ENCODE assay signal across 8 mouse cellular contexts in genomic region chr4:128450974-128451373, GRCm38 (mm10).
A peak's percentile ranks its signal among the peaks of the same experiment; 100 is the strongest.
DNase-seq lines count a peak whose midpoint lies in the region; ATAC-seq lines count a peak whose summit lies in the region.

No protein-coding gene starts in this region.

- peak; percentile 15 to 46 for DNase-seq in adrenal gland, adult (ENCODE audit: inconsistent age in 2 of 2, low spot score in 1 of 2)
- no peak for DNase-seq in adrenal gland, adult 18-20 months (ENCODE audit: low spot score in 2 of 2)
- peak; percentile 40 for DNase-seq in liver, embryonic 11.5 days (ENCODE audit: low spot score)
- DNase-seq in hindbrain, embryonic 14.5 days (ENCODE audit: low spot score): peak; percentile 82
- peak; percentile 90 for DNase-seq in lung, postnatal 10 days
- DNase-seq in c-Kit-positive CD71-positive TER-119-positive erythroid progenitor cells, embryonic 14.5 days (ENCODE audit: low spot score): no peak

- H3K4me1 ChIP-seq in liver, embryonic 11.5 days (replicated peaks; ENCODE audit: control insufficient read depth, insufficient read depth, low read length): 0 out of 2 replicates have a peak, but pooled peaks cover 5% of the 10 kb centered on the region
- H3K4me1 ChIP-seq in liver, embryonic 12.5 days: 0 out of 2 replicates have a peak, but pooled peaks cover 7% of the 10 kb centered on the region
- peaks cover 25% of the 10 kb centered on the region for H3K4me1 ChIP-seq in hindbrain, embryonic 14.5 days (replicated peaks; ENCODE audit: control insufficient read depth, insufficient read depth, low read length)
- peaks cover 10% of the 10 kb centered on the region for H3K4me1 ChIP-seq in stomach, embryonic 16.5 days (ENCODE audit: control insufficient read depth, insufficient read depth, low read length)

- 37% methylated on average over 8 of the region's 8 CpGs for WGBS in liver, embryonic 11.5 days
- WGBS in liver, embryonic 12.5 days (ENCODE audit: insufficient replicate concordance): 48% methylated on average over 8 of the region's 8 CpGs
- WGBS in hindbrain, embryonic 14.5 days: 17% methylated on average over 8 of the region's 8 CpGs
- WGBS in stomach, embryonic 16.5 days: 11% methylated on average over 8 of the region's 8 CpGs

- no peaks in the 10 kb centered on the region for H3K27me3 ChIP-seq in liver, embryonic 11.5 days (replicated peaks; ENCODE audit: control insufficient read depth, insufficient read depth, low read length)
- H3K27me3 ChIP-seq in liver, embryonic 12.5 days (replicated peaks): no peaks in the 10 kb centered on the region
- no peaks in the 10 kb centered on the region for H3K27me3 ChIP-seq in hindbrain, embryonic 14.5 days (ENCODE audit: control insufficient read depth, insufficient read depth, low read length)
- no peaks in the 10 kb centered on the region; the same call in 1 of the 2 replicates for H3K27me3 ChIP-seq in stomach, embryonic 16.5 days (ENCODE audit: control insufficient read depth, insufficient read depth, low read length)

- no peak overlapping the region for H3K27ac ChIP-seq in liver, embryonic 11.5 days (ENCODE audit: low read depth, low read length)
- no peak overlapping the region for H3K27ac ChIP-seq in liver, embryonic 12.5 days
- peak overlapping the region; percentile 83 for H3K27ac ChIP-seq in hindbrain, embryonic 14.5 days
- no peak overlapping the region for H3K27ac ChIP-seq in stomach, embryonic 16.5 days (ENCODE audit: low read length)

- no peak overlapping the region for H3K4me2 ChIP-seq in liver, embryonic 11.5 days
- no peak overlapping the region for H3K4me2 ChIP-seq in liver, embryonic 12.5 days
- no peak overlapping the region for H3K4me2 ChIP-seq in hindbrain, embryonic 14.5 days (replicated peaks)
- H3K4me2 ChIP-seq in stomach, embryonic 16.5 days (ENCODE audit: low read depth, low read length): no peak overlapping the region

- H3K36me3 ChIP-seq in liver, embryonic 11.5 days (ENCODE audit: control insufficient read depth, insufficient read depth, low read length): no peaks in the 10 kb centered on the region
- no peaks in the 10 kb centered on the region for H3K36me3 ChIP-seq in liver, embryonic 12.5 days
- no peaks in the 10 kb centered on the region for H3K36me3 ChIP-seq in hindbrain, embryonic 14.5 days (replicated peaks; ENCODE audit: control insufficient read depth, insufficient read depth)
- no peaks in the 10 kb centered on the region for H3K36me3 ChIP-seq in stomach, embryonic 16.5 days (ENCODE audit: control insufficient read depth, insufficient read depth, low read length)

- H3K9me3 ChIP-seq in liver, embryonic 11.5 days (ENCODE audit: control insufficient read depth, low read length): no peaks in the 10 kb centered on the region
- H3K9me3 ChIP-seq in liver, embryonic 12.5 days (replicated peaks): no peaks in the 10 kb centered on the region
- H3K9me3 ChIP-seq in hindbrain, embryonic 14.5 days (ENCODE audit: control insufficient read depth, low read length): no peaks in the 10 kb centered on the region
- H3K9me3 ChIP-seq in stomach, embryonic 16.5 days (replicated peaks; ENCODE audit: control insufficient read depth, low read length): no peaks in the 10 kb centered on the region

- no peak overlapping the region for H3K4me3 ChIP-seq in liver, embryonic 11.5 days (ENCODE audit: low read depth, low read length)
- H3K4me3 ChIP-seq in liver, embryonic 12.5 days: no peak overlapping the region
- H3K4me3 ChIP-seq in hindbrain, embryonic 14.5 days (replicated peaks; ENCODE audit: low read length): no peak overlapping the region
- H3K4me3 ChIP-seq in stomach, embryonic 16.5 days (replicated peaks; ENCODE audit: low read length): no peak overlapping the region

- no peak for ATAC-seq in liver, embryonic 11.5 days (replicated peaks; ENCODE audit: low FRiP score)
- no peak for ATAC-seq in liver, embryonic 12.5 days
- ATAC-seq in hindbrain, embryonic 14.5 days (ENCODE audit: low FRiP score): peak; percentile 78
- peak; percentile 40; the same call in 1 of the 2 replicates for ATAC-seq in stomach, embryonic 16.5 days (ENCODE audit: insufficient read depth, low FRiP score)

- H3K9ac ChIP-seq in liver, embryonic 11.5 days (ENCODE audit: low read depth, low read length): no peak overlapping the region
- no peak overlapping the region for H3K9ac ChIP-seq in liver, embryonic 12.5 days
- no peak overlapping the region for H3K9ac ChIP-seq in hindbrain, embryonic 14.5 days
- no peak overlapping the region for H3K9ac ChIP-seq in stomach, embryonic 16.5 days (ENCODE audit: low read length)

Comparison
In these comparisons a context has a peak if more than half of its experiments do, and no peak if none do; other contexts are left out.
1. DNase-seq: peak in adrenal gland, adult (2 of 2), liver, embryonic 11.5 days (single experiment), hindbrain, embryonic 14.5 days (single experiment) and lung, postnatal 10 days (single experiment); none in adrenal gland, adult 18-20 months (0 of 2) and c-Kit-positive CD71-positive TER-119-positive erythroid progenitor cells, embryonic 14.5 days (single experiment).
2. ATAC-seq: peak in hindbrain, embryonic 14.5 days (single experiment) and stomach, embryonic 16.5 days (single experiment); none in liver, embryonic 11.5 days (single experiment) and liver, embryonic 12.5 days (single experiment).